Comparison of ENCODE assay signal across 8 mouse cellular contexts in genomic region chr3:104700751-104701335, GRCm38 (mm10).
DNase-seq lines count a peak whose midpoint lies in the region; ATAC-seq and TF ChIP-seq lines count a peak whose summit lies in the region.

No protein-coding gene starts in this region.

- ATAC-seq in intestine, embryonic 14.5 days (replicated peaks; ENCODE audit: low FRiP score, low TSS enrichment, low read depth) = peak; percentile 83

- no peak for TF ChIP-seq POLR2A in cortical plate, adult 2 months (IDR thresholded peaks at IDR 0.05; ENCODE audit: extremely low read depth, insufficient read depth, low read length)

- 6% methylated on average over 23 of the region's 23 CpGs for WGBS in intestine, embryonic 14.5 days

- H3K4me2 ChIP-seq in intestine, embryonic 14.5 days (ENCODE audit: low read length) = no peak overlapping the region; the same call in 1 of the 2 replicates

- no peak overlapping the region for H3K9ac ChIP-seq in intestine, embryonic 14.5 days (ENCODE audit: low read length)

- no peaks in the 10 kb centered on the region for H3K36me3 ChIP-seq in intestine, embryonic 14.5 days (ENCODE audit: control insufficient read depth, insufficient read depth, low read length)

- no peak overlapping the region for H3K27ac ChIP-seq in cortical plate, adult 2 months (ENCODE audit: insufficient read depth, low read length)
- H3K27ac ChIP-seq in intestine, embryonic 14.5 days (ENCODE audit: low read depth) = no peak overlapping the region

- intact Hi-C loops in gastrocnemius, postnatal 14 days (cut with DNase I; ENCODE audit: low total_unique reads) = no loop called here
- intact Hi-C loops in left cerebral cortex, postnatal 14 days (cut with DNase I) = no loop called here

- DNase-seq in ZHBTc4 (ENCODE audit: low read depth, low spot score) = peak; percentile 97
- DNase-seq in gastrocnemius, postnatal 14 days = peak; percentile 81
- DNase-seq in intestine, embryonic 14.5 days (ENCODE audit: low spot score) = peak; percentile 84
- peak; percentile 71 to 79 for DNase-seq in left cerebral cortex, postnatal 14 days (ENCODE audit: low spot score in 2 of 2)
- DNase-seq in mesoderm, embryonic 11.5 days (ENCODE audit: low read depth, low spot score) = peak; percentile 93
- DNase-seq in right cerebral cortex, postnatal 25 days = peak; percentile 52
- peak; percentile 75 for DNase-seq in urinary bladder, postnatal 25 days (ENCODE audit: low spot score)

- H3K4me1 ChIP-seq in cortical plate, adult 2 months (ENCODE audit: control insufficient read depth, insufficient read depth, low read length) = no peaks in the 10 kb centered on the region
- no peaks in the 10 kb centered on the region for H3K4me1 ChIP-seq in intestine, embryonic 14.5 days (replicated peaks; ENCODE audit: control insufficient read depth, insufficient read depth, low read length)

- H3K9me3 ChIP-seq in intestine, embryonic 14.5 days (ENCODE audit: control insufficient read depth, low read length) = no peaks in the 10 kb centered on the region

- TF ChIP-seq CTCF in cortical plate, adult 2 months (IDR thresholded peaks at IDR 0.05; ENCODE audit: extremely low read depth, insufficient read depth, low read length) = peak; percentile 63

- no peaks in the 10 kb centered on the region for H3K27me3 ChIP-seq in intestine, embryonic 14.5 days (replicated peaks; ENCODE audit: control insufficient read depth, insufficient read depth, low read length)

- H3K4me3 ChIP-seq in cortical plate, adult 2 months (ENCODE audit: insufficient read depth, low read length) = no peak overlapping the region
- no peak overlapping the region for H3K4me3 ChIP-seq in intestine, embryonic 14.5 days (ENCODE audit: low read depth, low read length)
